Mouse (Mus musculus): ENCODE results near the gene Kctd10. TPM values are rescaled to one million over a fixed set of nuclear protein-coding genes. Genes with fewer than 3 reads are reported as not detected.

Gene Kctd10
- polyA plus RNA-seq, 2 experiments from 2014 or later, result 56.6 to 82.2 TPM

- peak; percentile 71 for ATAC-seq
Measured at GRCm38 (mm10) chr5:114378177-114378920, 2.0 kb downstream of the Kctd10 start.

- ATAC-seq, result no peak
Measured at GRCm38 (mm10) chr5:114374409-114375213, 5.7 kb downstream of the Kctd10 start.

DNA sequence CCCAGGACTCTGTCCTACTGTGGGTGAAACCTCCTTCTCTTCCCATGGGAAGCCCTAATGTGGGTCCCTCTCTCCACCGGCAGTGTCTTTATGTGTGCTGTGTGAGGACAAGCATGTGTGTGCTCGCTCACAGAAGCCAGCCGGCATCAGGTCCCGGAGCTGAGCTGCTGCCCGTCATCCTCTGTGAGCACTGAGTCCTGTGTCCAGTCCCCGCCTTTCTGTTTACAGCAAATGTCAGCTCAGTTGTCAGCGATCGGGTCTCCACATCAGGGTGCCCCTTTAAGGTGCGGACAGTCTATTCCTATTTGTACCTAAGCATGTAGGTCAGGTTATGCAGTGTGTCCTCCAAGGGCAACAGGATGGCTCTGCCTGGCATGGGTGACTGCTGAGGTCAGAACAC is 6.7 kb downstream of the Kctd10 start:
- ATAC-seq, result no peak

DNA sequence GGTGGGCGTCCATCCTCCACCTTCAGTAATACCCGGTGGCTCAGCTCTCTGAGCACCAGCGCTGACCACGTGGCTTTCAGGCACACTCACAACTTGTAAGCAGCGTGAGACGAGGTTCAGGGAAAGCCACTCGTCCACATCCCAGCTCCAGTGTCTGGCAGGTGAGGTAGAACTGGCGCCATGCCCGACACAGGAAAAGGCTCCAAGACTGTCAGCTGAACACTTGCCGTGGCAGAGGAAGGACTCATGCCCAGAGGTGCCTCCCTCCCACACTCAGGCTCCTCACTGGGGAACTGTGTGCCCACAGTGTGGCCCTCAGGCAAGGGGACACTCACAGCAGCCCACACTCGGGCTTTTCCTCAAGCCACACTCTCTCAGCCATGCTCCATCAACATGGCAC is 7.1 kb downstream of the Kctd10 start:
- no peak for ATAC-seq

- ATAC-seq, result no peak
Measured at GRCm38 (mm10) chr5:114372565-114372964, 7.7 kb downstream of the Kctd10 start.

- no peak for ATAC-seq
Measured at GRCm38 (mm10) chr5:114371731-114372473, 8.4 kb downstream of the Kctd10 start.

DNA sequence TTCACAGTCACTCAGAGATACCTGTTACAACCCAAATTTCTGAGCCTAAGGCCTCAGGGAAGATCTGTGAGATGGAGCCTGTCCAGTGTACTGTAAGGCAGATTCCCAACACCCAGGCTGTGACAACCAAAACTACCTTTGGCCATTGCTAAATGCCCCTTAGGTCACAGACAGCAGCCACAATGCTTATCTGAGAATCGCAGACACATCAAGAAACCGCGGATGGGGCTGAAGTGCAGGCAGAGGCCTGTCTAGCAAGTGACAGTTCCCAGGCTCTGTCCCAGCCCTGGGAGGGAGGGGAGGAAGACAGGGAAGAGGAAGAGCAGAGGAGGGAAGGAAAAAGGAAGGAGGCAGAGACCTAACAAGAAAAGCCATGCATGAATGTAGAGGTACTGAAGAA is 9.0 kb downstream of the Kctd10 start:
- ATAC-seq, result no peak

GRCm38 (mm10) chr5:114370371-114370776 is 9.9 kb downstream of the Kctd10 start:
- ATAC-seq, result no peak

DNA sequence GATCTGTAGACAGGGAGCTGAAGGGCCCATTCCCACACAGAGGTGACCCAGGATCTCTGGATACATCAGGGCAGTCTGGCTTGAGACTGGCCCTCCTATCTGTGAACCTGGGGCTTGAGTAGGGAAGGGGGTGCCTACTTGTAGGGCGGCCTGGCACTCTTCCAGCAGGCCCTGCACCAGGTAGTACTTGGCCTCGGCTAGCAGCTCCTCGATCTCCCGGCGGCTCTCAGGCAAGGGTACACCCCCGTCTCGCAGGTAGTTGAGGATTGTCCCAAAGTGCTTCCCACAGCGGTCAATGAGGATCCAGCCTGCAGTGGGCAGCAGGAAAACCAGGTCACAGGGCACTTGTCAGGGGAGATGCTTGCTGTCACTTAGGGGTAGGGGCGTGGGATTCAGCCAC is 10.4 kb downstream of the Kctd10 start:
- no peak for ATAC-seq

GRCm38 (mm10) chr5:114368803-114369496 is 11.4 kb downstream of the Kctd10 start:
- ATAC-seq, result no peak

DNA sequence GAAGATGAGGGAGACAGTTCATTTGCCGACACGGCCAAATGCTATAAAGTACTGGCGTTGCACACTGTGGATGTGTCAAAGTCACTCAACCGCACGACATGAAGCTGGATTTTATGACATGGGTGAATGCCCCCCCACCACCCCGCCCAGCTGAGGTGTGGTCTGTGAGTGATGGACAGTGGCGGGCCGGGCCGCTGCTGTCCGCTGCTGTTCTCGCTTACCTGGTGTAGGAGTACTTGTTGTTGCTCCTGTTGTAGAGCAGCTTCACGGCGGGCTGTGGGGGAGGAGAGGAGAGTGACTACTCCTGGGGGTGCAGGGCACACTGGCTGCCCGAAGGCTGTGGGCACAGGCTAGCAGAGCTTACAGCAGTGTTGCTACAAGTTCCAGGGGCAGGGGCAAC is 12.2 kb downstream of the Kctd10 start:
- ATAC-seq, result no peak

- ATAC-seq, result no peak
Measured at GRCm38 (mm10) chr5:114365043-114365752, 15.1 kb downstream of the Kctd10 start.

GRCm38 (mm10) chr5:114360968-114361367 is 19.3 kb downstream of the Kctd10 start:
- ATAC-seq, result no peak

DNA sequence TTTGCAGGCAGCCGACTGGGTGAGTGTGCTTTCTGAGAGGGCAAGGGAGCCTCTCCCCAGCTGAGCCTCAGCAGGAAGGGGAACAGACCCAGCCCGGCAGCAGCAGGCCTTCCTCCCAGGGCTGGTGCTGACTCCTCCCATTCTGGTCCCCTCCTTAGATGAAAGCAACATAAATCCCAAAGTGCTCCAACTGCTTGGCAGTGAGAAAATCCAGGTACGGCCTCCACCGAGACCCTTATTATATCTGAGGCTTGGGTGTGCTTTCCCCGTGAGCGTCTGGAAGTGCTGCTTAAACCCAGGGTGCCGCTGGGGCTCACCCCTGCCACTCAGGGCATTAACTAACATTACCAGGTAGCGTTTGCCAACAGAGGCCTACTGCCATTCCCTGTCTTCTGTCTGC is 20.7 kb downstream of the Kctd10 start:
- no peak for ATAC-seq

GRCm38 (mm10) chr5:114358833-114359232 is 21.5 kb downstream of the Kctd10 start:
- no peak for ATAC-seq

GRCm38 (mm10) chr5:114356936-114357751 is 23.2 kb downstream of the Kctd10 start:
- no peak for ATAC-seq

- ATAC-seq, result peak; percentile 75
Measured at GRCm38 (mm10) chr5:114356250-114356935, 23.9 kb downstream of the Kctd10 start.

DNA sequence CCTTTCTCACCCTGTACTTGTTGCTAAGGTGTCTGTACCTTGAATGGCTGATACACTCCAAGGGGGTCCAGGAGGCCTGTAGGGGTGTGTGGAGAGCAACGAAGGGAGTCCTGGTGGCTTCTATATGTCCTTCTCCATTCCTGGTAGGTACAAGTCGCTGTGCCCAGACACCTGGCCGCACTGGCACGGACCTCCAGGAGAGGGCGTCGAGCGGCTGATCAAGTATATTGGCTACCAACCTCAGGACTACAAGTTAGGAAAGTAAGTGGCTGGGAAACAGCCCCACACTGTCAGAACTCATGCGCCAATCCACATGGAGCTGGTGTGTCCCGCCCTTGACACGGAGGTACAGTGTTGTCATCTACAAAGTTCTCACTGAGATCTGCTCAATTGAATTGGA is 28.8 kb downstream of the Kctd10 start:
- ATAC-seq, result no peak

DNA sequence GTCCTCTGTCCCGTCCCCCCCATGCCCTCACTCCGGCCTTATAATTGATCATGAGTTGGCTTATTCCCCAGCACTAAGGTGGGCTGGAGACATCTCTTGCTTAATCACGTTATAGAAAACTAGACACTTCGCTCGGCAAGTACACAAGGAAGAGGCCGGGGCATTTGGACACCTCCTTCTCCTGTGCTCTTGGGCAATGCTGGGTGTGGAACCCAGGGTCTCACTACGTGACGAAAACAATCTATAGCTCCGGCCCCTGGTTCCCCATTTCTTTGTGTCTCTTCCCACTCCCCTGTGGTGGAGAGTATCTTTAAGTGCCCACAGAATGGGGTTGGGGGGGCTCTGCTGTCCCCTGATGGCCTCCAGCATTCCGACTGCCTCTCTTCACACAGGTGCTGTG is 33.3 kb downstream of the Kctd10 start:
- no peak for ATAC-seq

GRCm38 (mm10) chr5:114345538-114345937 is 34.8 kb downstream of the Kctd10 start:
- ATAC-seq, result no peak

Data from CD4-positive, CD25-positive, alpha-beta regulatory T cell, adult 4 months (primary cell).